Mouse (Mus musculus): ENCODE measurements at regions not wholly inside any gene's neighbourhood (a gene's known extent, or its start where the extent isn't known, plus 50 kb on each side); places are given as distances from the start of the nearest gene placed in this dataset.

- Histone ChIP-seq H3K36me3 (ENCODE audit: control insufficient read depth, insufficient read depth, low read length) (no peaks in the 10 kb centered on the region), H3K27me3 (ENCODE audit: control insufficient read depth, insufficient read depth, low read length) (no peaks in the 10 kb centered on the region), H3K27ac (ENCODE audit: control insufficient read depth, insufficient read depth, low read depth, low read length) (no peak overlapping the region), H3K4me1 (ENCODE audit: control insufficient read depth, insufficient read depth, low read length) (no peaks in the 10 kb centered on the region; the same call in 1 of the 2 replicates), H3K4me3 (ENCODE audit: control insufficient read depth, low read depth, low read length) (no peak overlapping the region)
- no peak for TF ChIP-seq POLR2A (IDR thresholded peaks at IDR 0.05; ENCODE audit: control insufficient read depth, low read depth, low read length)
- TF ChIP-seq CTCF (IDR thresholded peaks at IDR 0.05; ENCODE audit: control insufficient read depth, insufficient read depth, insufficient replicate concordance, low read depth, low read length) = no peak
These were observed 529.1 kb upstream of the Slc35b3 start for GRCm38 (mm10) chr13:39489806-39490205.

DNA sequence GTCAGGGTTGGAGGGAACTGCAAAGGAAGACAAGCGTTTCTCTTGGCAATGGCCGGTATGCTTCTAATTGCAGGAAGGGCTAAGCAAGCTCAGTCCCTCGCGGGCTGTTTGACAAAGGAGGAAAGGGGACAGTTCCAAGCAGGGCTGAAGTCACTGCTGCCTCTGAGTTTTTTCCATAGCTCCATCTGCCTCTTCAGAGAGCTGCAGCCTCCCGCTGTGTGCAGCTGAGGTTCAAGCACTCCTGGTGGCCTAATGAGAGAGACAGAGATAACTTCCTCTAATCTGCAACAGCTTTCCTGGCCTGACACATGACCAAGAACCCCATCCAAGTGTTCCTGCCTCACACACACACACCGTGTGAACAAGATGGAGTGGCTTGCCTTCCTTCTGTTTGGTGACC lies 511.9 kb upstream of the Slc35b3 start:
- TF ChIP-seq CTCF (IDR thresholded peaks at IDR 0.05; ENCODE audit: control insufficient read depth, insufficient read depth, insufficient replicate concordance, low read depth, low read length) = no peak
- TF ChIP-seq POLR2A (IDR thresholded peaks at IDR 0.05; ENCODE audit: control insufficient read depth, low read depth, low read length) = no peak
- H3K27me3 ChIP-seq (ENCODE audit: control insufficient read depth, insufficient read depth, low read length) = no peaks in the 10 kb centered on the region
- no peaks in the 10 kb centered on the region for H3K36me3 ChIP-seq (ENCODE audit: control insufficient read depth, insufficient read depth, low read length)
- no peaks in the 10 kb centered on the region for H3K4me1 ChIP-seq (ENCODE audit: control insufficient read depth, insufficient read depth, low read length)
- H3K27ac ChIP-seq (ENCODE audit: control insufficient read depth, insufficient read depth, low read depth, low read length) = no peak overlapping the region
- H3K4me3 ChIP-seq (ENCODE audit: control insufficient read depth, low read depth, low read length) = no peak overlapping the region

DNA sequence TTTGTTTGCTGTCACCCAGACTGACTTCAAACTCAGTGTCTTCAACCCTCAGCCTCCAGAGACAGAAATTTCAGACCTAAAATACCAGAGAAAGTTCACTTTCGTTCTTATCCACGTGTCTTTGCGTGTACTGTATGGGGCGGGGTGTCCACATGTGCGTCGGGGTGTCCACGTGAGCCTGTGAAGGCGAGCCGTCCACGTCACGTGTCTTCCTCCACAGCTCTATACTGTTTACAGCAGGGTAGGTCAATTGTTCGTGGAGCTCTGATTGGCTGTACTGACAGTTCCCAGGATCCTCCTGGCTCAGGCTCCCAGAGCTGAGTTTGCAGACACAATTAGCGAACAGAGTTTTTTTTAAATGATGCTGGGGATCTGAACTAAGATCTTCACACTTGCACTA lies 481.1 kb upstream of the Slc35b3 start:
- H3K27me3 ChIP-seq (ENCODE audit: control insufficient read depth, insufficient read depth, low read length) = no peaks in the 10 kb centered on the region
- H3K36me3 ChIP-seq (ENCODE audit: control insufficient read depth, insufficient read depth, low read length) = no peaks in the 10 kb centered on the region
- peak overlapping the region; percentile 60 for H3K4me3 ChIP-seq (ENCODE audit: control insufficient read depth, low read depth, low read length)
- TF ChIP-seq CTCF (IDR thresholded peaks at IDR 0.05; ENCODE audit: control insufficient read depth, insufficient read depth, insufficient replicate concordance, low read depth, low read length) (no peak), POLR2A (IDR thresholded peaks at IDR 0.05; ENCODE audit: control insufficient read depth, low read depth, low read length) (no peak)
- peaks cover 3% of the 10 kb centered on the region for H3K4me1 ChIP-seq (ENCODE audit: control insufficient read depth, insufficient read depth, low read length)
- H3K27ac ChIP-seq (ENCODE audit: control insufficient read depth, insufficient read depth, low read depth, low read length) = no peak overlapping the region

DNA sequence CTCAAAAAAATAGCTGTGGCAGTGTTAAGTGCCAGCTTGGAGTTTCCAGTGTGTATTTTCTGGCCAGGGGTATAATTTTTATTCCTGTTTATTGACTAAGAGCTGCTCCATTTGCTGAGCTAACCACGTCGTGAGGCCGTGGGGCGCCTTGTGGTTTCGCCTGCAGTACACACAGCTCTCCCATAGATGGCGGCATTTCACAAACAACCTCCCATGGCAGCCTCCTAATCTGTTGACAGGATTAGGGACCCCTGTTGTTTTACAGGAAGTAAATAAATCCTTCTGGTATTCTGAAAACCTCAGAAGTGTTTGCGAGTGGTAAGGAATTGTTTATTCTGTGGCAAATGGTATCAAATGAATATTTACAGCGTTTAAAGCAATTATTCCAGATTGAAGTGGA lies 480.2 kb upstream of the Slc35b3 start:
- TF ChIP-seq POLR2A (IDR thresholded peaks at IDR 0.05; ENCODE audit: control insufficient read depth, low read depth, low read length) (no peak), CTCF (IDR thresholded peaks at IDR 0.05; ENCODE audit: control insufficient read depth, insufficient read depth, insufficient replicate concordance, low read depth, low read length) (peak; percentile 91)
- Histone ChIP-seq H3K4me1 (ENCODE audit: control insufficient read depth, insufficient read depth, low read length) (peaks cover 3% of the 10 kb centered on the region), H3K27me3 (ENCODE audit: control insufficient read depth, insufficient read depth, low read length) (no peaks in the 10 kb centered on the region), H3K27ac (ENCODE audit: control insufficient read depth, insufficient read depth, low read depth, low read length) (no peak overlapping the region), H3K36me3 (ENCODE audit: control insufficient read depth, insufficient read depth, low read length) (no peaks in the 10 kb centered on the region), H3K4me3 (ENCODE audit: control insufficient read depth, low read depth, low read length) (no peak overlapping the region)

- Histone ChIP-seq H3K4me3 (ENCODE audit: control insufficient read depth, low read depth, low read length) (no peak overlapping the region), H3K27ac (ENCODE audit: control insufficient read depth, insufficient read depth, low read depth, low read length) (no peak overlapping the region), H3K27me3 (ENCODE audit: control insufficient read depth, insufficient read depth, low read length) (no peaks in the 10 kb centered on the region), H3K36me3 (ENCODE audit: control insufficient read depth, insufficient read depth, low read length) (no peaks in the 10 kb centered on the region), H3K4me1 (ENCODE audit: control insufficient read depth, insufficient read depth, low read length) (peaks cover 3% of the 10 kb centered on the region)
- no peak for TF ChIP-seq CTCF (IDR thresholded peaks at IDR 0.05; ENCODE audit: control insufficient read depth, insufficient read depth, insufficient replicate concordance, low read depth, low read length)
- TF ChIP-seq POLR2A (IDR thresholded peaks at IDR 0.05; ENCODE audit: control insufficient read depth, low read depth, low read length) = no peak
These were observed 479.7 kb upstream of the Slc35b3 start for GRCm38 (mm10) chr13:39440336-39440735.

DNA sequence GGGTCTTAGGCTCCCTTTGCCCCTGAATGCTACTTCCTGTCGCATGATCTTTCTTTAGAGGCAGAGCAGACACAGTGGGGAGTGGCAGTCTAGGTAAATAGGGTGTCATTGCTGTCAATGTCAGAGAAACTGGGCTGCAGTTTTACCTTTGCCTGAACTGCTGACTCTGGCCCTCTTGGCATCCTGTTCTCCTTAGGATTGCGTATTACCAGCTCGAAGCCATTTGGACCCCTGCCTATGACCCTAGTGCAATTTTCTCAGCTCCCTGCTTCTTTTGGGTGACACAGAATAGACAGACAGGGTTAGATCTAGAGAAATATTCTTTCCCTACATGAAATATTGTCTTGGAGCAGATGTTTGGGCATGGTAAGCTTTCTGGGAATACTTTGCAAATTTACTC lies 467.3 kb upstream of the Slc35b3 start:
- Histone ChIP-seq H3K36me3 (ENCODE audit: control insufficient read depth, insufficient read depth, low read length) (no peaks in the 10 kb centered on the region), H3K27ac (ENCODE audit: control insufficient read depth, insufficient read depth, low read depth, low read length) (no peak overlapping the region), H3K4me1 (ENCODE audit: control insufficient read depth, insufficient read depth, low read length) (no peaks in the 10 kb centered on the region; the same call in 1 of the 2 replicates), H3K27me3 (ENCODE audit: control insufficient read depth, insufficient read depth, low read length) (no peaks in the 10 kb centered on the region), H3K4me3 (ENCODE audit: control insufficient read depth, low read depth, low read length) (no peak overlapping the region)
- no peak for TF ChIP-seq POLR2A (IDR thresholded peaks at IDR 0.05; ENCODE audit: control insufficient read depth, low read depth, low read length)
- TF ChIP-seq CTCF (IDR thresholded peaks at IDR 0.05; ENCODE audit: control insufficient read depth, insufficient read depth, insufficient replicate concordance, low read depth, low read length) = no peak

GRCm38 (mm10) chr13:39425944-39426343 lies 465.3 kb upstream of the Slc35b3 start:
- no peak overlapping the region for H3K4me3 ChIP-seq (ENCODE audit: control insufficient read depth, low read depth, low read length)
- TF ChIP-seq POLR2A (IDR thresholded peaks at IDR 0.05; ENCODE audit: control insufficient read depth, low read depth, low read length) = no peak
- peak; percentile 96; the same call in 1 of the 2 replicates for TF ChIP-seq CTCF (IDR thresholded peaks at IDR 0.05; ENCODE audit: control insufficient read depth, insufficient read depth, insufficient replicate concordance, low read depth, low read length)
- no peaks in the 10 kb centered on the region for H3K27me3 ChIP-seq (ENCODE audit: control insufficient read depth, insufficient read depth, low read length)
- no peaks in the 10 kb centered on the region for H3K36me3 ChIP-seq (ENCODE audit: control insufficient read depth, insufficient read depth, low read length)
- no peak overlapping the region for H3K27ac ChIP-seq (ENCODE audit: control insufficient read depth, insufficient read depth, low read depth, low read length)
- no peaks in the 10 kb centered on the region; the same call in 1 of the 2 replicates for H3K4me1 ChIP-seq (ENCODE audit: control insufficient read depth, insufficient read depth, low read length)

DNA sequence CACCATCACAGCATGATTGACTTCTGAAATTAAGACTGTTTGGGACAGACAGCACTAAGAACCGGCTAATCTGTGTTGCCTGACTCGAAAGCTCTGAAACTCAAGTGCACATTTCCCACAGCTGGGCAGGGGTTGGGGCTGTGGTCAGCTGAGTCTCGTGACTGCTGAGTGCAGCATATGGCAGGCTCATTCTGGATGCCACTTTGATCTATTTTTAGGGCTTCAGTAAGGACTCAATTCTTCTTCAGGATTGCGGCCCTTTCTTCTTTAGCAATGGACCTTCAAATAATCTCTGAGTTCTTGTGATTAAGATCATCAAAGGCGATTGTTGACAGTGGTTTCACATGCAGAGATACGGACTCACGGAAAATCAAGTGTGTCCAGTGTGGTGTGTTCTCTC lies 457.5 kb upstream of the Slc35b3 start:
- TF ChIP-seq CTCF (IDR thresholded peaks at IDR 0.05; ENCODE audit: control insufficient read depth, insufficient read depth, insufficient replicate concordance, low read depth, low read length) (no peak), POLR2A (IDR thresholded peaks at IDR 0.05; ENCODE audit: control insufficient read depth, low read depth, low read length) (no peak)
- Histone ChIP-seq H3K36me3 (ENCODE audit: control insufficient read depth, insufficient read depth, low read length) (no peaks in the 10 kb centered on the region), H3K27me3 (ENCODE audit: control insufficient read depth, insufficient read depth, low read length) (no peaks in the 10 kb centered on the region), H3K4me3 (ENCODE audit: control insufficient read depth, low read depth, low read length) (no peak overlapping the region), H3K4me1 (ENCODE audit: control insufficient read depth, insufficient read depth, low read length) (no peaks in the 10 kb centered on the region), H3K27ac (ENCODE audit: control insufficient read depth, insufficient read depth, low read depth, low read length) (no peak overlapping the region)

Measured in testis, adult 2 months (tissue).